Mouse (Mus musculus) 416B (cell line): ENCODE data around the gene Tubb4b.

Experiments used
- DNase-seq: peaks from one replicate; pipeline ENCODE4 v3.0.0; 2011; ENCODE audit warnings: low read depth

Tubb4b gene

DNA sequence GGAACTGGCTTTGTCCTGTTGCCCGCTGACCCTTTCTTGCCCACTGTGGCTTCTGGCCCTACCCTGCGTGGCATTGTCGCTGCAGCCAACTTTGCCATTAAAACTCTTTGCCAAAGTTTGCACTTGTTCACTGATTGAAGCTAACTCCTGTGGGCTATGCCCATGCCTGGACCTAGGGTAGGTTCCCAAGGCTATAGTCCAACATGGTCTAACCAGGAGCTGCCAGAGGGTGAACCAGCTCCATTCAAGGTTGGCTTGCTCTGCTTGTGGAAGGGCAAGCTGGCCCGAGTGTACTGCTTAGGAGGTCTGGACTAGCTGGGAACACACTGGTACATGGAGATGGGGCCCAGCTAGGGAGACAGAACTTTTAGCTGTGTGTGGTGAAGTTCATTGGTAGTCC is 19.6 kb upstream of the Tubb4b start:
- DNase-seq, result no peak

DNA sequence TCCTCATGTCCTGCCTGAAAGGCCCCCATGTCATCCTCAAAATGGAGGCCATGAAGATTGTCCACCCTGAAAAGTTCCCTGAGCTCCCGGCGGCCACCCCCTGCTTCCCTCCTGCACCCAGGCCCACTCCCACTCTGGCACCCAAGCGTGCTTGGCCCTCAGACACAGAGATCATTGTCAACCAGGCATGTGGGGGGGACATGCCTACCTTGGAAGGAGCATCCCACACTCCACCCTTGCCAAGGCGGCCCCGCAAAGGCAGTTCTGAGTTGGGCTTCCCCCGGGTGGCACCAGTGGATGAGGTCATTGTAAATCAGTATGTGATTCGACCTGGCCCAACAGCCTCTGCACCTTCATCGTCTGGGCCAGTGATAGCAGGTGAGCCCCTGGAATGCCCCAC is 18.8 kb upstream of the Tubb4b start:
- DNase-seq, result no peak

DNA sequence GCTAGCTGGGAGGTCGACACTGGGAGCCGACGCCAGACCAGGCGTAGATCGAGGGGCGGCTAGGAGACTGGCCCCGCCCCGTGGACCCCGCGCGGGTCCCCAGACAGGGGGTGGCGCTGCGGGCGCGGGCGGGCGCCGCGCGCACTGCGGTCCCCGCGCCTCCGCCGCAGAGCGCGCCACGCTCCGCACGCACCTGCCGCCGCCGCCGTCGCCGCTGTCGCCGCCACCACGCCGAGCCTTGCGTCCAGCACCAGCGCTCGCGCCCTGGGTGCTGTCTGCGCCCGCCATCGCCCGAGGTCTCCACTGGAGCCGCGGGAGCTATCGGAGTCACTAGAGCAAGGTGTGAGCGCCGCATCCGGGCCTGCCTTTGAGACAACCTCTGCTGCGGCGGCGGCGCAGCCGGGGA is 17.6 kb upstream of the Tubb4b start, which contains the start of the genes Rnf208 and Cysrt1:
TSS of gene Rnf208 (plus strand) at position 155 of the 406 bp plus-strand sequence.
TSS of gene Cysrt1 (minus strand) at position 352 of the 406 bp plus-strand sequence.
- DNase-seq, result no peak

DNA sequence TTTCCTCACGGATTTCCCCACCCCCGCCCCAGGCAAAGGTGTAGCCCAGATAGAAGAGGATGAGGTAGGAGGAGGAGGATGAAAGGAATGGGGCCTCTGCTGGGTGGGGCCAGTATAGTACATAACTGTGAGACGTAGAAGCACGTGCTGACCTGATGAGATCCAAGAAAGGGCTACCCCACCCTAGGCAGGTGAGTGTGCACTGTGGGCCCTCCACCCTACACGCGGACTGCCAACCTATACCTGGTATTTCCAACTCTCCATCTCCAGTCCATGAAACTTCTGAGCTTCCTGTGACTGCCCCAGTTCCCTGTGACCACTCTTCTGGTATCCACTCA is 16.9 kb upstream of the Tubb4b start:
- no peak for DNase-seq

DNA sequence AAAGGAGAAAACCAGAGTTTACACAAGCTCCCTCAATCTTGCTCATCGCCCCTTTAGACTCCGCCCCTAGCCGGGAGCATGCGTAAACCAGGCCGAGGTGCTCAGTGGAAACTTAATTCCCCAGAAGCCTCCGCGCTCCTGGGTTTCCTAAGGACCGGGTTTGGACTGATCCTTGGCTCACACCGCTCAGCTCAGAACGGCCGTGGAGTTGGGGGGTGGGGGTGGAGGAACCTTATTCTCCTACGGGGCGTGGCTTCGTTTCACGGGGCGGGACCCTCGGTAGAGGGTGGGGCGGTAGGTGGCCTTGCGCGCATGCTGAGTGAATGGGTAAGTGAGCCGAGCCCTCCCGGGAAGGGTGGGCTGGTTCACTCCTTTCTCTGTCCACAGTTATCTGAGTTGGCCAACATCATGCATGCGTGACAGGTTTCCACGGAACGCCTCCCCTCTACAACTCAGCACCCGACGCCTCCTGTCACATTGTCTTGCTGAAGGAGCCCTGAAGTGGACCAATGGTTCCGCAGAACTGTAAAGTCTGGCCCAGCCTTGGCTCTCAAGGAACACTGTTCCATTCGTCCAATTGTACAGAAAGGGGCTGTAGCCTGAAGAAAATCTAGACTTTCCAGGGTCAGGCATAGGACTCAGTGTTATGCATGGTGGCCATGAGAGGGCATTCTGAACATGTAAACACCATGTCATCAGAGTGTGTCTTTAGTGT is 16.4 kb upstream of the Tubb4b start:
- no peak for DNase-seq

DNA sequence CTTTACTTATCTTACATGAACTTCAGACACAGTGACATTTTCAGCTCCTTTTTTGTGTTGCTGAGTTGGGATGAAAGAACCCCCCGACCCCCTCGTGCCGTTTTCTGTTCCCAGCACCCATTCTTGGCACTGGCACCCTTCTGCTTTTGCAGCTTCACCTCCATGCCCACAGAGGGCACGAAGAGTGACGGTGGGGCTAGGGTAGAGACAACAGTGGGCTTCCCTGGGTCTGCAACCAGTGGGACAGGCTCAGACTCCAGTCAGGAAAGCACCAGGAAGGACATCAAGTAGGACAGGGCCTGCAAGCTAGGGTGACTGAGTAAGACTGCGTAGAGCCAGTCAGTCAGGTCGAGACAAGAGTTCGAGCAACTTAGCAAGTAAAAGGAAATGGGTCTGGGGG is 15.8 kb upstream of the Tubb4b start:
- DNase-seq, result no peak

DNA sequence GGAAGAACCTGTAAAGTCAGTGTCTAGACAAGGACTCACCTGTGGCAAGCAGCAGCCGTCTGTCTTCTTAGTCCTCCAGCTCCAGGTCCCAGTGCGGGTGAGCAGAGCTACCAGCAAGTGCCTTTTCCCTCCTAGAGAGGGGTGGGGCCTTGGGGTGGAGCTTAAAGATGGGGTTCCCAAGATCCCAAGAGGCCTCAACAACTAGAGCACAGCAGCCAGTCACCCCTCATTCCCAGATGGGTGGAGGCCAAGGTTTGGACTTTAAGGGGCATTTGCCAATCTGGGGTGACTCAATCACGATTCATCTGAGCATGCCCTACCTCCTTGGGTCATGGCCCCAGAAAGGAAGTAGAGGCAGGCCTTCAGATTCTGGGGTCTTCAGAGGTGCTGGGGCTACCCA is 15.3 kb upstream of the Tubb4b start:
- DNase-seq, result no peak

DNA sequence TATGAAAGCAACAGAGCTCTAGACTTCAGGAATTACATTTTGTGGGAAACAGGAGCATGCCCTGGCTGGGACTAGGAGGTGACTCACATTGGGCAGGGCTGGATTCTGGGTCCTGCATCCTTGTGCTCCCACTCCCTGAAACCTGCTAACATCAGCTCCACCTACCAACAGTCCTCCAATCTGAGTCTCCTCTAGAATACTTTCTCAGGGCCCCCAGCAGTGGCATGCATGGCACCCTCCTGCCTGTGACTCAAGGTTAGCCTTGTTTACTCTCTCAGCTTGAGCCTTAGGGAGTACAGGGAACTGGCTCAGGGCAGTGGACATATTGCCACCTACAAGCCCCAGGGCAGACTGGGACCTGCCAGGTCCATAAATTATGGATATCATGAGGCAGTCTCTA is 13.6 kb upstream of the Tubb4b start:
- DNase-seq, result no peak

DNA sequence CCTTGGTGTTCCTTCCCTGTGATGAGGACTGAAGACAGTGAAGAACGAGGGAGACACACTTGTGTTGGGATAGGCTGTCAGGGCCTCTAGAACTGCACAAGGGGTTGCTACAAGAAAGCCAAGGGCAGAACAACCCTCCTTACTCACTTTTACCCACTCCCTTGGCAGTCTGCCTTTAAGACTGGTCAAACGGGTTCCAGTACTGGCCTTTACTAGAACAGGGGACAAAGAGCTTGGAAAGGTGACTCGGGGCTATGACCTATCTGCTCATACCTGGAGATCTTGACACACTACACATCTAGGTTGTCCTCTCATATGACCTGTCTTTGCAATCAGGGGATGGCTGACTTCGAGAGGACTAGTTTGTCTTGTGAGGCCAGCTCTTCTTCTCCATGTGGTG is 13.0 kb upstream of the Tubb4b start:
- DNase-seq, result no peak

DNA sequence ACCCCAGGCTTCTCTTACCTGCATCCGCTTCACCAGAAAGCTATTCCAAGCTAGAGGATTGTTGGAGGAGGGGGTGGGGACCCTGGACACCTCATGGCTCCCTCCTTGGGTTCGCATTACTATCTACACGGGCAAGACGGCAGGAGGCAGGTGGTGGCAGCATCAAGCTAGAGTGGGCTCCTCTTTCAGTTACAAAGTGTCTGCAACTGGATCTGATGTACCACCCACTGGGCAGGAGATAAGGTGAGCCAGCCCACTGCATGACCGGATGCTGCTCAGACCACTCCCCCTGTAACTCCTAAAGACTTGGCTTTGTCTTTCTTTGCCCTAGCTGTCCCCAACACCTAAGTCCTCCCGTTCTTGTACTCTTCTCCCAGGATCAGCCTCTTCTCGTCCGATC is 12.1 kb upstream of the Tubb4b start, which contains the start of gene Rnf224:
TSS of gene Rnf224 (minus strand) at position 174 of the 400 bp plus-strand sequence.
- DNase-seq, result no peak

DNA sequence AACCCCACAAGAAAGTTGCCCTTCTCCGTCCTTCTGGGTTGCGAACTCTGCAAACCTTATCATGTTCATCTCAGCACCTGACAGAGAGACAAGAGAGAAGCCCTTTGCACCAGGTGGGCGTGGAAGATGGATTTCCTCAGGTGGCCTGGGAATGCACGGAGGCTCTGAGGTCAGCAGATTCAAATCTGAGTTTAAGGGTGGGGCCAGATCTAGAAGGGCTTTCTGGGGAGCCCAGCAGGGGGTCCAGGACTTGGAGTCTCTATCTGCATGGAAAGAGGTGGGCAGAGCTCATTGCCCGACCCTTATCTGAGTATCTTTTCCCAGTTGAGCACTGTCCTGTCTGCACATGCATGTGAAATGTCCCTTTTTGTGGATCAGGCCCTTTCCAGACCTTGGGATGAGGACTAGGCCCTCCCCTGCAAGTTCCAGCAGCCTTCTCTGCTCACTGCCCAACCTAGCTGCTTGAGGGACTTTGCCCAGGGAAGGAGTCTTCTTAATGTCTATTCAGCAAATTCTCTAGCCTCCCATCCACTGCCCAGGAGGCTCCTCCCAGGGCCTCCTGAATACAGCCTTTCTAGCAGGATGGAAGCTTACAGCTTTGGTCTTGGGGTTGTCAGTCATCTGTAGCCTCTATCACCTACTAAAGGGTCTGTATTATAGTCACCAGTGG is 10.2 kb upstream of the Tubb4b start:
- no peak for DNase-seq

DNA sequence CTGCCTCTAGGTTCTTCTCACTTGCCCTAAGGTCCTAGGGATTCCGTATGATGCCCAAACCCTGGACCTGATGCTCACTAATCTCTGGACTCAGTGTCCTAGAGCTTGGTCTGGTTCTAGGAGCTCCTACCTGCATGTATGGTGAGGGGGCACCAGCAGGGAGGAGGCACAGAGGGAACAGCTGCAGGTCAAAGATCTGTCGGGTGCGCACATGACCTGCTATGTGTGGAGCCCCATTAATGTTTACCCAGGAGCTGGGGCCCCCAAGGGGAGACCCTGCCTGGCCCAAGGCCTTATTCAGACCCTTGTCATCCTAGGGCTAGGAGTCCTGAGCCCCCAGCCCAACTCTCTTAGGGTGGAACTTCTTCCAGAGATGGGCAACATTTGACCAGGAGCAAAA is 9.5 kb upstream of the Tubb4b start, which contains the start of gene Slc34a3:
TSS of gene Slc34a3 (minus strand) at position 315 of the 400 bp plus-strand sequence.
- no peak for DNase-seq

DNA sequence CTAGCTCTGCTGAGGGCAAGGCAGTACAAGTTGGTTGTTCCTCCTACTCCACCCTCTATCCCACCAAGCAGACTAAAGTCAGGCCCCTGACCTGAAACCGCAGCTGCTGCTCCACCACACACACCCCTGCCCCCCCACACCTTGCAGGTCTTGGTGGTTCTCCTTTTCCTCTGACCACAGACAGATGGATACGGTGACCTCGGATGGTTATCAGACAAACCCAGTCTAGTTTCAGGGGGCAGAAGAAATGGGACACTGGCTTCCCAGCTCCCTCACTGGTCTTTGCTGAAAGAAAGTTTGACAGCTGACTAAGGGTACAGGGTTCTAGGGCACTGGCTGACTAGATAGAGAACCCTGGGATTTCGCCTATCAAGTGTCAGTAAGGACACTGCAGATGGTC is 8.9 kb upstream of the Tubb4b start:
- peak; percentile 85 for DNase-seq

DNA sequence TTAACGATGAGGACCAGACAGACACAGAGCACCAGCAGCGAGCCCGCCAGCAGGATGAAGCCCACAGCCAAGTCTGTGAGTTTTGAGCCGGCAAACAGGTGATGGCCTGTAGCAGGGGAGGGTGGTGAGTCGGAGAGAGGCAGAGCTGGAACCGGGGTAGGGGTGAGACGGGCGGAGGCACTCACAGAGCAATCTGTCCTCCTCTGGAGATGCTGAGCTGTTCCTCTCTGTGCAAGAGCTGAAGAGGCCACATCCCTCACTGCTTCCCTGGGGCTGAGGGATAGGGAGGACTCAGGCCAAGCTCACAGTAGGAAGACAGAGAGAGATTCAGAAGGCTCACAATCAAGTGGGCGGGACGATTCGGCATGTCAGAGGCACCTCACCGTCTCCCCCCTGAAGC is 6.5 kb upstream of the Tubb4b start:
- DNase-seq, result no peak

DNA sequence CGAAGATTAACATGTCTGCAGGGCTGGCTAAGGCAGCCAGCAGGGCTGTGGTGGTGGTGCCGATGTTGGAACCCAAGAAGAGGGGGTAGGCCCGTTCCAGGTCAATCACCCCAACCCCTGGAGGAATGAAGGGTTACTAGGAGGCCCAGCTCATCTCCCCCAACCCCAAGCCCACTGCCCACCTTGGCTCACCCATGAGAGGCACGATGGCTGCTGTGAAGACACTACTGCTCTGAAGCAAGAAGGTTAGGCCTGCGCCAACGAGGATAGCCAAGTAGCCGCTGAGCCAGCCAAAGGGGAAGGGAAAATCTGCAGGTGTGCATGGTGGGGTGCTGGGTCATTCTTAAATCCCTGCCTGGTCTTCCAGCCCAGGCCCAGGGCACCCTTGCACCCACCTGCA is 6.1 kb upstream of the Tubb4b start:
- DNase-seq, result no peak

DNA sequence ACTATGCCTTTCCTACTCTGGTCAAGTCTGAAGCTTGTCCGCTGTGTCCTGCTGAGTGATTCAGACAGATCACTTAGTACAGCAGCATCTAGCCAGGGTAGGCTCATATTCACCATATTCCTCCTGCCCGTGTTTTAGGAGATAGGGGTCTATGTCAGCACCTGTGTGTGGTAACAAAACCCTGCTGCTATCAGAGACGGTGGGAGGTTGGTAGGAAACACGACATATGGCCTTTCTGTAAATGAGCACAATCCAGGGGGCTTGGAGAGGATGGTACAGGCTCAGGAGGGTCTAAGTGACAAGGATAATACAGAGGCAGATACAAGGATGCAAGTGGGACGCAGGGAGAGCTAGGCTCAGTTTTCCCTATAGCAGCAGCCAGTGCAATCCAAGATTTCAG is 5.1 kb upstream of the Tubb4b start:
- DNase-seq, result no peak

DNA sequence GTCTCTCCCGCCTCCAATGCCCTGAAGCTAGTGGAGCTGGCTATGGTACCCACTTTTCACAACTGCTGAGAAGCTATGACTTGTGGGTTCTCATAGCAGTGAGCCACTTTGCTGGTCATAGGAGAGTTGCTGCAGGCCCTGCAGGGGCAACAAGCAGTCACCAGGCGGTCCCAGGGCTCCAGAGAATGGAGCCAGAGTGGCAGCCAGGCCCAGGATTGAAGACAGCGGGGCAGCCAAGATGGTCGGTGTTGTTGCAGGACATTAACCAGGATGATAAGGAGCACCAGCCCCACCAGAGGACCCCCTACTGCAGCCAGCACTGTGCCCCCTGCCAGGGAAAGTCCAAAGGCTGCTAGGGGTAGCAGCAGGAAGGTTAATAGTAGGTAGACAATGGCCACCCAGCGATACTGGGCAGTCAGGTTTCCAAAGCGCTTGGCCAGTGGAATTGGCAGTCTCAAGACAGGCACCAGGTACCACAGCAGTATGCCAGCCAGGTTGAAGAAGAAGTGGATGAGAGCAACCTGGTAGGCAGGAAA is 4.6 kb upstream of the Tubb4b start:
- DNase-seq, result no peak

DNA sequence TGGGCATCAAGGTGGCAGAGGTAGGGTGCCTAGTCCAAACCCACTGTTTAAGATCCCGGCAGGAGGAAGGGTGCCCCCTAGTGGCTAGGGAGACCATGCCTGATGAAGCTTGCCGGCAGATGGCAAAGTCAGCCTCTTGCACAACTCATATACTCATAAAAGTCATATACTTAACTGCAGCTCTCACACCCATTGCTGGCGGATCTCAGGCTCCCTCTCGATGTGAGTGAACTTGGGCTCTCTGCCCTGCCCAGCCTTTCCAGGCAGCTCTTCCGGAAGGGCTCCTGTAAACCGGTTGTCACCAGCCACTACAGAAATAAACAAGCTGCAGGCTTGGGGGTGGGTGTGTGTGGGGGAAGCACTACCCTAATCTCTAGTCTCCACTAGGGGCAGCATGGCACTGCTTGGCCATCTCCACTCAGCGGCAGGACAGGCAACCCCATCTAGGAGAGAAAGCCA is 4.0 kb upstream of the Tubb4b start:
- DNase-seq, result peak; percentile 95

DNA sequence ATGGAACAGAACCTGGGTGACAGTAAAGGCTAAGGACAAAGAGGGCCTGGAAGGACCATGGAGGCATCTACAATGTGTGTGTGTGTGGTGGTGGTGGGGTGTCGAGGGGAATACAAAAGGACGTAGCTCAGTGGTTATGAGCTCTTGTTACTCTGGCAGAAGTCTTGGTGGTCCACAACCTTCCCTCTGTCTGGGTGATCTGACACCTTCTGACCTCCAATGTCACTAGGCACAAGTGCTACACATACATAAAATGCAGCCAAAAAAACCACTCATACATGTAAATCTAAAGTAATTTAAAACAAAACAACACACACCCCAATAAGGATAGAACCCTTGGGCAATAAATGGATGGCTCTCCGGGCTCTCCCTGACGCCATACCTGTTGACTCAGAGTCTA is 2.9 kb upstream of the Tubb4b start:
- no peak for DNase-seq

DNA sequence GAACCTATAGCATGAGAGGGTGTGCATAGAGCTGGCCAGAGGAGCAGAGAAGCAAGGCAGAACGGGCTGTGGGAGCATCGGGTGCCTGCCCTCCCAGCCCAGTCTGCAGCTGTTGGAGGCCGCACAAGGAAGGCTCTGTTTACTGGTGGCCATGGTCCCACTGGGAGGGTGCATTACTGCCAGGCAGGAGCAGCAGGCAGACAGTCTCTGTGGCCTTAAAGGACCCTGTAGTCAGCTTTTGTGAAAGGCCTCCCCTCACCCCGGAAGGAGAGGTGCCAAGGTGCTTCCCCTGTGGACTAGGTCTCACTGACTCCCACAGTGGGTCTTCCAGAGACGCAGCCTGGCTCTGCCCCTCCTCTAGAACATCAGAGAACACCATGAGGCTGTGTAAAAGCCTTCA is 2.4 kb upstream of the Tubb4b start:
- no peak for DNase-seq

DNA sequence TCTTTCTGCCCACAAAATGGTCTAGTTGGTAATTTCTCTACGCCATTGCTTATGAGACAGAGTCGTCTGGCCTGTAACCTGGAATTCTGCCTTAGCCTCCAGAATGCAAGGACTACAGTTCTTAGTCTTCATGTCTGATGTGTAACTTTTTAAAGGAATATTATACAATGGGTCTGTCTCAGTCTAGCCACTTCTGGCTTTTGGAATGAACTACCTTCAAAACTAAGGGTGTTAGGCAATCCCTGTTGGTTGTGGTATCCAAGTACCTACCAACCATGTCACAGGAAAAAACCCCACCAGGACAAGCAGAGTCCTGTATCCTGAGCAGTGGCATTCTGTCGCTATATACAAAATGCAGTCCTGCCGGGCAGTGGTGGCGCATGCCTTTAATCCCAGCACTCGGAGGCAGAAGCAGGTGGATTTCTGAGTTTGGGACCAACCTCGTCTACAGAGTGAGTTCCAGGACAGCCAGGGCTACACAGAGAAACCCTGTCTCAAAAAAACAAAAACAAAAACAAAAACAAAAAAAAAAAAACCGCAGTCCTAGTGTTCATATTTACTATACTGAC is 1.4 kb upstream of the Tubb4b start:
- no peak for DNase-seq

DNA sequence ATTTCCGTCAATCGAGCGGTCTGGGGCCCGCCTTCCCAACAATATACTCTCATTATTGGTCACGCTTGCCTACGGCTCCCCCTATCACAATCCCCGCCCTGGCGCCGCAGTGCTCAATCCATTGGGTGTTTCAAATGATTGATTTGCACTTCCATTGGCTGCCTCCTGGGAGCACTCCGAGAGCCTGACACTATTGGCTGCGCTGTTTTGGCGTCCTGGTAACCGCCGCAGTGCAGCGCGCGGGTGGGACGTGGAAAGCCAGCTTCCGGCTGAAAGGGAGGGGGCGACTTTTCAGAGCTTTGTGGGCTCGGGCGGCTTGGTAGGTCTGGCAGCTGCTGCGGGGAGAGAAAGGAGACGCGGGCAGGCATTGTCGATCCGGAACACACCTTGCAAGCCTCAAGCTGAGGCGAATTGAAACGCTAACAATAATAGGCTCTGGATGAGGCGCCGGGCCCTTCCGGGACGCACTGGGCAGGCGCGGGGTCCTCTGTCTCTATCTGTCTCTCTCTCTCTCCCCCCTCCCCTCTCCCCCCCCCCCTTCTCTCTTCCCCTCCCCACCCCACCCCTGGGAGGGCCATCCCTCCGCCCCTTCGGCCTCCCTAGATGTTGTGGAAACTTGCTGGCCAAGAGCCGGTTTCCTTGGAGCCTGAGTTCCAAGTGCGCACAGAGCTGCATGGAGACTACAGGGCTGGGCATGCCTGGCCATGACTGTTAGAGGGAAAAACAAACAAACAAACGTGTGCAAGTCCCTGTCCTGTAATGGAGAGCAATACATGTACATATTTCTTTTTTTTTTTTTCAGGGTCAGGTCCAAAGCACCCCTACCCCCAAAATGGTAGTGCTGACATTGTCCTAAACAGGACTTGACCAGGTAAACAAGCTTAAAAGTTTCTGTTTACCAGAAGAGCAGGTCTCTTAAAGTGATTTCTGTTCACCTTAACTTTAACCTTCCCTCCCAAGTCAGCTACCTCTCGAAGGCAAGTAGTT is 557 bp upstream of the Tubb4b start:
- peak; percentile 100 for DNase-seq
